Mouse (Mus musculus) megakaryocyte, embryonic 14.5 days (primary cell): ENCODE measurements around the gene Urah. TPM values are rescaled to one million over a fixed set of nuclear protein-coding genes. Genes with fewer than 3 reads are reported as not detected.

Source experiments
- H3K27me3 ChIP-seq: replicated peaks from 2 replicates; pipeline ENCODE3; 2012; ENCODE audit warnings: inconsistent platforms
- H3K36me3 ChIP-seq: replicated peaks from 2 replicates; pipeline ENCODE3; 2012; ENCODE audit warnings: low read length, inconsistent platforms, mixed read lengths
- H3K4me1 ChIP-seq: 2 replicates; pipeline ENCODE4 v1.6.1; 2012; ENCODE audit warnings: inconsistent platforms
- H3K4me3 ChIP-seq: replicated peaks from 2 replicates; pipeline ENCODE3; 2012; ENCODE audit warnings: moderate library complexity, mild to moderate bottlenecking, inconsistent platforms
- H3K9me3 ChIP-seq: 2 replicates; pipeline ENCODE4 v1.6.1; 2012; ENCODE audit warnings: inconsistent platforms
- FLI1 ChIP-seq: IDR thresholded peaks from 2 replicates; pipeline ENCODE4 v1.6.1; 2012; ENCODE audit warnings: low read length, inconsistent platforms, mixed read lengths
- GATA1 ChIP-seq: IDR thresholded peaks from 3 replicates; pipeline ENCODE4 v1.6.1; 2012; ENCODE audit warnings: mixed read lengths, low read length, inconsistent platforms, borderline replicate concordance
- polyA plus RNA-seq: library from polyadenylated mRNA; stranded (reverse); fragments of >175 nt; gene quantifications from 2 replicates; pipeline ENCODE4 v1.2.3, GENCODE M21; 2012; ENCODE audit warnings: low replicate concordance; ENCODE audit not compliant: insufficient read depth

Urah gene
- polyA plus RNA-seq, 1 experiment = not detected

DNA sequence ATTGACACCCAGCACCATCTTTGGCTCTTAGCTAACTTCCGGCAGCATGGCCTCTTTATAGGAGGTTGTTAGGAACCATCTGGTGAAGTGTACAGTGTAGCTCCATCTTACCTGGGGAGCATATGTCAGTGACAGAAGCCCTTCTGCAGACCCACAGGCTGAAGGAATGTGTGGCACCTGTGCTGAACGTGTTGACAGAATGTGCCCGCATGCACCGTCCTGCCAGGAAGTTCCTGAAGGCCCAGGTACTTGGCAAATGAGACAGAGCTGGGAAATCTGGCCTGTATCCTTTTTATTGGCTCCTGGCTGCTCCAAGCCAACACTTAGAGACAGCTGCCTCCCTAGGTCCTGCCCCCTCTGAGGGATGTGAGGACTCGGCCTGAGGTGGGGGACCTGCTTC is 25.9 kb downstream of the Urah start:
- Histone ChIP-seq H3K4me3 (no peak overlapping the region), H3K27me3 (no peaks in the 10 kb centered on the region), H3K9me3 (no peaks in the 10 kb centered on the region), H3K4me1 (peaks cover 68% of the 10 kb centered on the region), H3K36me3 (peaks cover 80% of the 10 kb centered on the region)
- TF ChIP-seq GATA1 = no peak
- TF ChIP-seq FLI1 = no peak

DNA sequence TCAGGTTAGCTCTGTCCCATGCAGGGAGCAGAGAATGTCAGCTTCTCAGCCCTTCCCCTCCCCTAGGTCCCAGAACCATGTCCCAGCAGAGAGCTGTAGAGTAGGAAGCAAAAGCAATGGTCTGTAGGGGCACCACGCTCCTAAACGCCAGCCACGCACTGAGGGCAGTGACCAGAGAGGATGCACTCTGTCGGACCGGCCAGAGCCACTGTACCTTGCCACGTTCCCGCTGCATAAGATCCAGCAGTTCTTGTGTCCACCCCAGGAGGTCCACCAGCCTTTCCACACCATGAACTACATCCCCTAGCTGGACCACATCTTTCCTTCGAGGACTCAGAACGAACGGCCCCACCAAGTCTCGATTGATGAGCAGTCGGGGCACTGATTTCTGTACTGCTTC is 29.9 kb downstream of the Urah start:
- peaks cover 97% of the 10 kb centered on the region for H3K36me3 ChIP-seq
- TF ChIP-seq GATA1 (no peak), FLI1 (no peak)

DNA sequence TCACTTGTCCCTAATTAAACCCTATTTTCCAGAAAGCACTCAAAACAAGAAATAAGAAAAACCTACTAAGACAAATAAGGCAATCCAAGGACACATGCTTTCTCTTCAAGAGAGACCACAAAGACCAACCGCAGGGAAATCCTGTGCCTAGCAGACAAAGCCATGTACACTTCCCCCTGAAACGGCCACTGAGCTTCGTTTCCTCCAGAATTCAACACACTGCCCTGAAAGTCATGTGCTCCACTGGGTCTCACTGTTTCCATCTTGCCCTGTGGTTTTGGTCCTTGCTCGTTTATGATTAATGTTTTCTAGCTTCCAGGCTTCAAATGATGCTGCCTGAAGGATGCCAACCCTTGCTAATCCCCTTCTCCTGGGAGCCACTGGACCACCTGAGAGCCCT is 39.4 kb downstream of the Urah start:
- peaks cover 96% of the 10 kb centered on the region for H3K4me1 ChIP-seq
- TF ChIP-seq GATA1 (peak; percentile 14; the same call in 1 of the 3 replicates), FLI1 (0 out of 2 replicates have a peak, but pooled peaks have one; percentile 14)
- H3K4me3 ChIP-seq = peak overlapping the region; percentile 83
- peaks cover 94% of the 10 kb centered on the region for H3K36me3 ChIP-seq
- H3K9me3 ChIP-seq = no peaks in the 10 kb centered on the region
- no peaks in the 10 kb centered on the region for H3K27me3 ChIP-seq

More for the DNA sequence above, 29.9 kb downstream of the Urah start:
- H3K27me3 ChIP-seq = no peaks in the 10 kb centered on the region
- H3K4me3 ChIP-seq = peak overlapping the region; percentile 12
- H3K4me1 ChIP-seq = peaks cover 72% of the 10 kb centered on the region
- no peaks in the 10 kb centered on the region for H3K9me3 ChIP-seq

DNA sequence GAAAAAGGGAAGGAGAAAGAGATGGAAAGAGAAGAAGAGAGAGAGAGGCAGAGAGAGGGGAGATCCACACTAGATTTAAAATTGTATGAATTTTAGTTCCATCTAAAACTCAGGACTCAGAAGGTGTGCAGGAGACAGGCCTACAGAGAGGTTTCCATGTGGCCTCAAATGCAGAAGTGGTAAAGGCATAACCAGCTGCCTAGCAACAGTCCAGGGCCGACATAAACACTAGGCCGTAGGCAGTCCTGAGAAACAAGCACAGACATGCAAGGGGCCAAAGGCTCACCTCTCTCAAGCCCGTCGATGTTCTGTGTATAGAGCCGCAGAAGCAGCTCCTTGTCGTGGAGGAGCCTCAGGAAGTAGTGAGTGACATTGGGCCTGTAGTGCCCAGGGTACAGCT is 42.5 kb downstream of the Urah start:
- TF ChIP-seq GATA1 = no peak
- TF ChIP-seq FLI1 = no peak
- H3K27me3 ChIP-seq = no peaks in the 10 kb centered on the region
- no peaks in the 10 kb centered on the region for H3K9me3 ChIP-seq
- peaks cover 84% of the 10 kb centered on the region for H3K4me1 ChIP-seq
- H3K36me3 ChIP-seq = peaks cover 62% of the 10 kb centered on the region
- H3K4me3 ChIP-seq = no peak overlapping the region

DNA sequence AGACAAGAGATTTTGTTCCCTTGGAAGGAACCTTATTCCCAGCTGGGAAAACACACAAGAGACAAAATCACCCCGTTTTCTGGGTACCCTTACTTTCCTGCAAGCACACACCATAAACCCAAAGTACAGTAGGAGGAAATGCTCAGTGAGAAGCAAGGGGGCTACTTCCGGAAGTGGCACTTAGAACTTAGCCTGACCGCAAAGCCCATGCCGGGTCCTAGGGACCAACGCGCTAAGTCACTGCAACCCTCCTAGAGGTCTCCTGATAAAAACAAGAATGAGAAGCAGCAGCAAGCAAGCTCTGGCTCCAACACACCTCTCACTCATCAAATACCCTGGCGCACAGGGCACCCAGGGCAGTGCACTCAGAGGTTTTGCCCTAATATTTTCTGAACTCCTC is 44.5 kb downstream of the Urah start:
- peaks cover 79% of the 10 kb centered on the region for H3K4me1 ChIP-seq
- H3K36me3 ChIP-seq = peaks cover 58% of the 10 kb centered on the region
- no peaks in the 10 kb centered on the region for H3K9me3 ChIP-seq
- TF ChIP-seq GATA1 (no peak), FLI1 (0 out of 2 replicates have a peak, but pooled peaks have one; percentile 28)
- H3K4me3 ChIP-seq = peak overlapping the region; percentile 95
- H3K27me3 ChIP-seq = no peaks in the 10 kb centered on the region

DNA sequence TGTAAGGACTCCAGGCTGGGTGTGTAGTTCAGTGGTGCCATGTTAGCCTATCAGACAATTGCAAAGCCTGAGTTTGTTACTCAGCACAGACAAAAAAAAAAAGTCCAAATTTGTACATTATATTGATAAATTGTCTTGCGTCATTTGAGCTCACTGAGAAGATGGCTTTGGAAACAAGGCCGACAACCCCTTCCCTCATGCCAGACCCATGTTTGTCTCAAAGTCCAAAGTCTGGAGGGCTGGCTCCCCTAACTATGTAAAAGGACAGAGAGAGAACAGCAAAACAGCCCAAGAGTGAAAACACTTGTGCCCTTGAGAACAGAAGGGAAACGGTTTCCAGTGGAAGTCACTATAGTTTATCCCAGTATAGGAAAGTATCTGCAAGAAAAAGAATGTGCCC is 45.6 kb downstream of the Urah start:
- no peak for TF ChIP-seq GATA1
- no peak for TF ChIP-seq FLI1
- Histone ChIP-seq H3K4me1 (peaks cover 70% of the 10 kb centered on the region), H3K36me3 (peaks cover 57% of the 10 kb centered on the region), H3K27me3 (no peaks in the 10 kb centered on the region), H3K4me3 (peak overlapping the region; percentile 95), H3K9me3 (no peaks in the 10 kb centered on the region)

DNA sequence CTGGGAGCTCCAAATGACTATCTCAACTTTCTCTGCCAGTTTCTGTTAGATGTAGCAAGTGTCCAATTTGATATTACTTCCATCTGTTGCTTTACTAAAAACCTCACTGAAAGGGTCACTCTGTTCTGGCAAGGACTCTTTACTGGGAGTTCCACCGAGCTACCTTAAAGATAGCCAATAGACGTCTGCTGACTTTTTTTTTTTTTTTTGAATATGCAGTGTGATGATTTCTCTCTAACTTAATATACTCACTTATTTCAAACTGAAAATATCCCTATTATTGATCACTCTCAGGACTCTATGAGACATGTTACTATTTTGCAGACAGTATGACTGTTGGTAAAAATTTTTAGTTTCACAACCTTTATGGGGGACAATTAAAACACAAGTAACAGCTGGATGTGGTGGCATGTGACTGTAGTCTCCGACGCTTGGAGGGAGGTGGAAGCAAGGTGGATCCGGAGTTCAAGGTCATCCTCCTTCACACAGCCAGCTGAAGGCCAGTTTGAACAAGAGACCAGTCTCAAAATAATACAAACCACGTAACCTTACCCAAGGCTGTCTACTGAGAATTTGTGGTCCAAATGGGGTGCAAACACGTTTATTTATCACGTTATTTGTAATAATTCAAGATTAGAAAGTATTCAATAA is 46.2 kb downstream of the Urah start:
- H3K36me3 ChIP-seq = peaks cover 57% of the 10 kb centered on the region
- H3K4me3 ChIP-seq = peak overlapping the region; percentile 95
- H3K9me3 ChIP-seq = no peaks in the 10 kb centered on the region
- peaks cover 64% of the 10 kb centered on the region for H3K4me1 ChIP-seq
- TF ChIP-seq GATA1 (no peak), FLI1 (no peak)
- no peaks in the 10 kb centered on the region for H3K27me3 ChIP-seq

DNA sequence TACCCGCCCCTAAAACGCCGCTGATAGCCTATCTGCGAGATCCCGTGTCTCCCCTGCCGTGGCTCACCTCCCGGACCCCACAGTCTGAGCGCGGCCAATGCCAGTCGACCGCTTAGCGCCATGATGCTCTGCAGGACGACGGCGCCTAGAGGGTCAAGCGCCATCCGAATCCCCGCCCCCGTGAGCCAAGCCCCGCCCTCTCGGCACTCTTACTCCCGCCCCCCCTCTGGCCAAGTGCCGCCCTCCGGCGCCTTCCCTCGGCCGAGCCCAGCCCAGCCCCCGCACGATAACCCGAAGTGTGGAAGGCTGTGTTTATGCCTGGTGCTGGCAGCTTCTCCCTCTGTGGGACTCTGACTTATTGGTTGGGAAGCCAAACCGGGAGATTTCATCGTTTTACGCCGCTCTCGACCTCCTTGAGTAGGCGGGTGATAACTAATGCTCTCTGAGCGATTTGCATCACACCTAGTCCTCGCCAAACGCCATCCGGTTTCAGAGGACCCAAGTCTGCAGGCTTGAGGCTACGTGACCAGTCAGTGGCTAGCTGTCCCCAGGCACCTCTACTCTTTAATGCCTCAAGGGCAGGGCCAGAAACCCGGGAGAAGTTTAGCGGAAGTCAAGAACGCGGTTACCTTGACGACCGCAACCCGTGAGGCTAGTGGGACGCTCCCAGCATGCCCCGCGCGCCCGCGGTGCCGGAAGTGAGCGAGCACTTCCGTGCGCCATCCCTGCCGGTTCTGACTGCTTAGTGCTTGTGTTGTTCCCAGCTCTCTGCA is 47.1 kb downstream of the Urah start, which contains the start of the genes Psmd13 and Sirt3:
Gene Psmd13 (plus strand): TSS at position 273 of the 773 bp plus-strand sequence.
Gene Sirt3 (minus strand): TSS at position 614 of the 773 bp plus-strand sequence.
- peaks cover 56% of the 10 kb centered on the region for H3K4me1 ChIP-seq
- H3K27me3 ChIP-seq = no peaks in the 10 kb centered on the region
- H3K4me3 ChIP-seq = peak within 1 kb of the TSS; percentile 95
- H3K36me3 ChIP-seq = peaks cover 57% of the 10 kb centered on the region
- TF ChIP-seq FLI1 (peak; percentile 79; the same call in 1 of the 2 replicates), GATA1 (no peak)
- no peaks in the 10 kb centered on the region for H3K9me3 ChIP-seq

DNA sequence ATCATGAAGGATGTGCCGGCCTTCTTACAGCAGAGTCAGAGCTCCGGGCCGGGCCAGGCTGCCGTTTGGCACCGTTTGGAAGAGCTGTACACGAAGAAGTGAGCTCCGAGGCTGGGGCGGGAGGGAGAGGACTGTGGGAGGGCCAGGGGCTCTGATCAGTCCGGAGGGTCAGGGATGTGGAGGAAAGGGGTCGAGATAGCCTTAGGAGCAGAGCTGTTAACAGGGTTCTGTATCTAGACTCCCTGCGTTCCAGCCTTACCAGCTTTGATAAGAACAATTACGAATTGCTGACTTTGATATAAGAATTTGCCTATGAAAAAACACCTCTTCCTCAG is 47.6 kb downstream of the Urah start:
- Histone ChIP-seq H3K4me3 (peak overlapping the region; percentile 95), H3K4me1 (peaks cover 50% of the 10 kb centered on the region), H3K27me3 (no peaks in the 10 kb centered on the region), H3K9me3 (no peaks in the 10 kb centered on the region), H3K36me3 (peaks cover 57% of the 10 kb centered on the region)
- TF ChIP-seq GATA1 = no peak
- no peak for TF ChIP-seq FLI1

Other genes starting within 250 kb of the Urah start
- not detected in 2 replicates for gene Olfr46, start 233.7 kb upstream of the Urah start, polyA plus RNA-seq
- gene Olfr61, start 206.0 kb upstream of the Urah start, polyA plus RNA-seq = not detected in 2 replicates
- not detected in 2 replicates for gene Olfr53, start 188.6 kb upstream of the Urah start, polyA plus RNA-seq
- not detected in 2 replicates for gene Olfr539, start 175.1 kb upstream of the Urah start, polyA plus RNA-seq
- not detected in 2 replicates for gene Olfr45, start 153.1 kb upstream of the Urah start, polyA plus RNA-seq
- gene Olfr541, start 137.8 kb upstream of the Urah start, polyA plus RNA-seq = not detected in 2 replicates
- not detected in 2 replicates for gene Cyp2e1, start 71.3 kb upstream of the Urah start, polyA plus RNA-seq
- 0.38 TPM in 1 of 2 replicates, not detected in the other for gene Syce1, start 47.2 kb upstream of the Urah start, polyA plus RNA-seq
- 1.8 TPM in 1 of 2 replicates, not detected in the other for gene Zfp941, start 12.8 kb upstream of the Urah start, polyA plus RNA-seq
- gene Scgb1c1, start 10.5 kb downstream of the Urah start, polyA plus RNA-seq = 1.1 TPM in 1 of 2 replicates, not detected in the other
- gene Odf3, start 12.8 kb downstream of the Urah start, polyA plus RNA-seq = 0.13 TPM in 1 of 2 replicates, not detected in the other
- gene Gm45785, start 21.3 kb downstream of the Urah start, polyA plus RNA-seq = not detected in 2 replicates
- 57.2 and 112 TPM in 2 replicates for gene Ric8a, start 21.9 kb downstream of the Urah start, polyA plus RNA-seq
- 4.0 and 23.4 TPM in 2 replicates for gene Bet1l, start 22.6 kb downstream of the Urah start, polyA plus RNA-seq
- gene Psmd13, start 47.0 kb downstream of the Urah start, polyA plus RNA-seq = 16.6 and 130 TPM in 2 replicates
- gene Sirt3, start 47.3 kb downstream of the Urah start, polyA plus RNA-seq = 25.1 and 60.6 TPM in 2 replicates
- gene Cox8b, start 65.4 kb downstream of the Urah start, polyA plus RNA-seq = not detected in 2 replicates
- gene Nlrp6, start 85.9 kb downstream of the Urah start, polyA plus RNA-seq = 18.0 and 21.3 TPM in 2 replicates
- 6.6 and 7.4 TPM in 2 replicates for gene Pgghg, start 106.4 kb downstream of the Urah start, polyA plus RNA-seq
- not detected in 2 replicates for gene Ifitm5, start 115.3 kb downstream of the Urah start, polyA plus RNA-seq
- gene Gm45717, start 120.9 kb downstream of the Urah start, polyA plus RNA-seq = not detected in 2 replicates
- gene Ifitm2, start 121.0 kb downstream of the Urah start, polyA plus RNA-seq = 93.8 and 722 TPM in 2 replicates
- 27.5 and 76.2 TPM in 2 replicates for gene Ifitm1, start 132.2 kb downstream of the Urah start, polyA plus RNA-seq
- 28.6 and 151 TPM in 2 replicates for gene Ifitm3, start 175.8 kb downstream of the Urah start, polyA plus RNA-seq
- 0.91 TPM in 1 of 2 replicates, not detected in the other for gene Ifitm6, start 182.9 kb downstream of the Urah start, polyA plus RNA-seq
- gene Gm17387, start 194.1 kb downstream of the Urah start, polyA plus RNA-seq = not detected in 2 replicates
- gene B4galnt4, start 226.1 kb downstream of the Urah start, polyA plus RNA-seq = 11.5 and 17.3 TPM in 2 replicates
- gene Pkp3, start 243.2 kb downstream of the Urah start, polyA plus RNA-seq = 2.5 and 3.0 TPM in 2 replicates